Mouse (Mus musculus) mature B cell (primary cell): Measurements from ENCODE around the gene Scand1.

Source experiments
- in situ Hi-C: fragments of 300-500 bp; cut with MboI; formaldehyde crosslinking; loops from 2 replicates; pipeline ENCODE4 v1.14.3; 2019

Scand1 gene

DNA sequence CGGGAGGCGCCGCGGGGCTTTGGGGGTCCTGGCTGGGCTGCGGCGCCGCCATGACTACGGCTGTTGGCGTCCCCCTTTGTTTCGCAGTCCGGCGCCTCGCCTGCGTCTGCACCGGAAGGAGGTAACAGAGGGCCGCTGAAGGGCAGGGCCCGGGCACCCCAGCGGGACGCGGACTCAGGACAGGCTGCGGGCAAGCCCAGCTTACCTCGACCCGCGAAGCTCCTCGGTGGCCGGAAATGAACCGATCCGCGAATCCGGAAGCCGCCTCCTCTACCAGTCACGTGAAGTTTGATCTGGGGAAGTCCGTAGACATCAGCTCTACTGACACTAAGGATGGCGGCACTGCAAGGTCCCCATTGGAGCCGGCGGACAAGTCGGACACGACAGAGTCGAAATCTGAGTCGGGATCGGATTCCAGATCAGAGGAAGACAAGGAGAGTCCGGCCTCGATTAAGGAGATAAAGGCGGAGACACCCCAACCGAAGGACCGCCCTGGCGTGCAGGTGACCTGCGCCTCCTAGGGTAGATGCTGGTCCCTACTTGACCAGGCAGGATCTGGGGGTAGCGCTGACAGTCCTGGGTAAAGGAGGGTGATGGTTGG lies at the start of gene Scand1, which contains the start of gene Cnbd2:
Gene Scand1 (minus strand): TSS at position 408 of the 601 bp plus-strand sequence.
Gene Cnbd2 (plus strand): TSS at position 3 of the 601 bp plus-strand sequence.
- in situ Hi-C loops = no loop called here

DNA sequence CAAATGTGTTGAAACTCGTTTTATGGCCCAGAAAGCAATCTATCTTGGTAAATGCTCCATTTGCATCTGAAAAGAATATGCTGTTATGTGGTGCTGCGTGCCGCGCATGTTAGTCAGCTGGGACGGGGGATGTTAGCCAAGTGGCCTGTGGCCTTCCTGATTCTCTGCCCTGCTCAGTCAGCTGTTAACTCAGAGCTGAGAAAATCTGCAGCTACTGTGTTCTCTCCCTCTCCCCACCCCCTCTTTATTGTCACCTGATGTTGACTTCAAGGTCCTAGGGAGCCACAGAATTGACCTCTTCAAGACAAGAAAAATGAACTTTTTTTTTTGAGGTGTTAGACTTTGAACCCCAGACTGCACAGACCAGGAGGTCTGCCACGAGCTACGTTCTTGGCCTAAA lies 43.5 kb upstream of the Scand1 start:
- in situ Hi-C loops = no loop called here

DNA sequence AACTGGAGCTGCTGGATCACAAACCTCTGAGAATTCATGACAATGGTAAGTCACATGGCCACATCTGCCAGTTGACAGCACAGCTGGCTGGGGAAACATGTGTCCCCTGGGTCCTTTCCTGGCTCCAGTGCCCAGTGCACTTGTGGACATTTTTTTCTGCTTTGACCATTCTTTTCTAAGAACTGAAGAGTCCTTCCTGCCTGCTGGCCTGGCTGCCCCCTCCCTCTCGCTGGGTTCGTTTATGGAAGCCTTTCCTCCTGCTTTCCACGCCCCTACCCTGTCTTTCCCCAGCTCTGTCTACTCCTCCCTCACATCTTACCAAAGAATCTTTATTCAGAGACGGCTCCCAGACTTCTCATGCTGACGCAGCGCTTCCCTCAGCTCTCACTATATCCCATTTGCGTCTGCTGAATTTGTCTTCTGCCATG lies 40.8 kb upstream of the Scand1 start:
- in situ Hi-C loops = no loop called here

DNA sequence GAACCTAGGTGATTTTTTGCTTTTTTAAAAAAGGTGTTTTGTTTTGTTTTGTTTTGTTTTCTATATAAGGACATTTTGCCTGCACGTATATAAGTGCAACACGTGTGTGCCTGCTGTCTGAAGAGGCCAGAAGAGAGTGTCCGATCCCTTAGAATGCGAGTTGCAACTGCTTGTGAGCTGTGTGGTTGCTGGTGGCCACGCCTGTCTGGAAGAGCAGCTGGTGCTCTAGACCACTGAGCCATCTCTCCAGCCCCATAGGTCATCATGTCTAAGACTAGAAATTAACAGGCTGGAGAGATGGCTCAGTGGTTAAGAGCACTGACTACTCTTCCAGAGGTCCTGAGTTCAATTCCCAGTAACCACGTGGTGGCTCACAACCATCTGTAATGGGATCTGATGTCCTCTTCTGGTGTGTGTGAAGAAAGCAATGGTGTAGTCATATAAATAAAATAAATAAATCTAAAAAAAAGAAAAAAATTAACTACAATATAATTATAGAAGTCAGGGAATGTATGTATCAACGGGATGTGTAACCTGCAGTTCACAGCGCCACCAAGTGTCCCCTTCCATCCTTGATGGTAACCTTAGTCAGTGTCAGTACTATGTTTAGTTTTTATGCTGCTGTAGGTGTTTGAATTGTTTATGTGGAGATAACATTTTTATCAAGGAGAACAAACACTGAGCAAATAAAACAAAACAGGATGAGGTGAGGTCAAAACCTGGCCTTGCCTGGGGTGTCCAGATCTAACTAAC lies 40.1 kb upstream of the Scand1 start:
- in situ Hi-C loops = no loop called here

DNA sequence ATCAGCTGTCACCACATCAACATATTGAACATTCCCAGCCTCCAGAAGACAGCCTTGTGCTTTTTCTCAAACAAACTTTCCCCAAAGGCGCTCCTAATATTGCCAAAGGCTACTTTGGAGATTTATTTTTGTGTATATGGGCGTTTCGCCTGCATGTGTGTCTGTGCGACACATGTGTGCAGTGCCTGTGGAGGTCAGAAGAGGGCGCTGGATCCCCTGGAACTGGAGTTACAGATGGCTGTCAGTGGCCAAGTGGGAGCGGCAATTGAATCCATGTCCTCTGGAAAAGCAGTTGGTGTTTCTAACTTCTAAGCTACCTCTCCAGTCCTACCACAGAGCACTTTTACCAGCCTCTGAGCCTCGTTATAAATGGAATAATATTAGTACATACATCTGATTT lies 38.7 kb upstream of the Scand1 start:
- in situ Hi-C loops = no loop called here

DNA sequence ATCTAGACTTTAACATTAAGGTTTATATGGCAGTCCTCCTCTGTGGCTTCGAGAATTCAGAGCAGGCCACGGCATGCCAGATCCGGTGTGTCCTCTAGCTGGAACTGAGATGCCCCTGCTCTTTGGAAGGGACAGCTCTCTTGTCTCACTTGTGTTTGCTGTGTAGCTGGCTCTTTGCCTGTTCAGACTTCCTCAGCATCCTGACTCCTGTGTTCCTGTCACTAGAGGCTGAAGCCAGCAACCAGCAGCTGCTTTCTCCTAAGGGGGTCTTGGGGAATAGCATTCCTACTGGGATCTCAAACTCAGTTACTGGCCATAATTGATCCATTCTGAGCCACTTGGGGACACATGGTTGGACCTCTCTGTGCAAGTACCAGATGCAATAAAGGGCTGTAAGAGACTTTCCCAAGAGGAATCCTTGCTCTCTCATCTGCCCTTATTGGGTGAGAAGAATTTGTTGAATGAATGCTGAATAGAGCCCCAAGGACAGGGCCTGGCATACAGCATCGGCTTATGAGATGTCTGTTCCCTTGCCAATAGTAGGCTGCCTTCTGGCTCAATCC lies 36.9 kb upstream of the Scand1 start:
- in situ Hi-C loops = no loop called here

DNA sequence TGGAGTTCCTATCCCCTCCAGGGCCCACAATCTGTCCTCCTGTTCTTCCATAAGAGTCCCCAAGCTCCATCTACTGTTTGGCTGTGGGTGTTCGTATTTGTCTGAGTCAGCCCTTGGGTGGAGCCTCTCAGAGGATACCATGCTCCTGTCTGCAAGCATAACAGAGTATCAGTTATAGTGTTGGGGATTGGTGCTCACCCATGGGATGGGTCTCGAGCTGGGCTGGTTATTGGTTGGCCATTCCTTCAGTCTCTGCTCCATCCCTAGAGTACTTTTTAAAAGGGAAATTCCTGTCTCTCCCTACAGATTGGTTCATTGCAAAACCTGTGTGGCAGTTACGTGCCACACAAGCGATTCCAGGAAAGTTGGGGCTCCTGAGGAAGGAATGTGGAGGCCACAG lies 36.3 kb upstream of the Scand1 start:
- in situ Hi-C loops = no loop called here

DNA sequence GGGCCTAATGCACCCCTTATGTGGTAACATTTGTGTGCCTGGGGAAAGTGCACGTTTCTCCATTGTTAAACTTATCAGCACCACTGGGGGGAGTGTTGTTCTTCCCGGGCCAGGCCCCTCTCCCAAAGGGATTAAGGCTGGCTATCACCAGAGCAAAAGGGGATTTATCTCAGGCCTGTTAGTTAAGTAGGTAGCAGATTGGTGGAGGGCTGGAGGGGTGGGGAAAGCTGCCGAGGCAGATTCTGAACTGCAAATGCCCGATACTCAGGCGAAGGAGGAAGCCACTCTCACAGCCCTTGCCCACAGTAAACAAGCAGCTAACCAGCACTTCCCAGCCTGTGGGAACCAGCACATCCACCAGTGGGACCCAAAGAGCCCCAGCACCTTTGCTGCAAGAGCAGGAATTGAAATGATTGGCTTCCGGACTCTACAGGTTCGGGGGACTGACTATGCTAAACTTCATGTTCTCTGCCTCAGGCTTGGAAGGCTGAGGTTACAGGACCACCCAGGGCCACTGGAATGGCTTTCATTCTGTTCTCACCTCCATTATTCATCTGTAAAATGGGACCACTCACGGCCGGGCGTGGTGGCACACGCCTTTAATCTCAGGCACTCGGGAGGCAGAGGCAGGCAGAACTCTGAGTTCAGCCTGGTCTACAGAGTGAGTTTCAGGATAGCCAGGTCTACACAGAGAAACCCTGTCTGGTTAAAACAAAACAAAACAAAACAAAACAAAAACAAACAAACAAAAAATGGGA lies 32.5 kb upstream of the Scand1 start:
- in situ Hi-C loops = no loop called here

DNA sequence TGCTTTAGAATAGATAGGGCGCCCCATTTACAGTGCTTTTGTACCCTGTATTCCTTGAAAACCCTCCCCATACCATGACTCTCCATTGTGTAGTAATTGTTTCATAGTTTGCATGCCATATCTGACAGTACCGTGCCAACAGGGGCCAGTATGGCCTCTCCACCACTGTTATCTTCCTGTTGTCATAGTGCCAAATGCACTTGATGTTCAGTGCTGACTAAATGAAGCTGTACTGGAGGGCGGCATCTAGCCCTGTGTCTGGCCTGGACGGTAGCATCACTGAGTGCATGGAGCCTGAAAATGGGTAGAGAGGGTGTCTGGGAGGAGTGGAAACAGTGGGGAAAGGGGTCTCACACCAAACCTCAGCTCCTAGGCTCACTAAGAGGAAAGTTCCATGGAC lies 27.6 kb upstream of the Scand1 start:
- in situ Hi-C loops = no loop called here

DNA sequence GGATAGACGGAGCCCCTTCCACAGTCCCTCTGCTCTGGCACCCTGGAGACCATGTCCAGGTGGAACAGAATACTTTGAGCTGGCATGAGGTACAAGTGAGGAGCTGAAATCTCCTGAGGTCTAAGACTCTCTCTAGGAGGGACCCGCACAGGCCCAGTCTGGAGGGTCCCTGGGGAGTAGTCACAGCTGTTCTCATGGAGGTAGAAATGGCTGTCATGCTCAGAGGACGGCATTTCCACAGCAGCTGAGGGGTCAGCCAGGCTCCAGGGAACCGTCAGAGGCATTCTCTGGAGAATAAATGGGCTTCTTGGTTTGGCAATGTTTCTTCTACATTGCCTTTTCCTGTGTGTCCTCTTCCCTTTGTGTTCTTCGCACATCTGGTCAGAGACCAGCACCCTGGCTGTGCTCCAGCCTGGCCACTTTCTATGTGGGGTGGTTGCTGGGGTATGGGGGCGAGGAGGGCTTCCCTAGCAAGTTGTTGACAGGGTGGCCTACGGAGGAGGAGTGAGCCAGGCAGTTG lies 19.0 kb upstream of the Scand1 start:
- in situ Hi-C loops = no loop called here

DNA sequence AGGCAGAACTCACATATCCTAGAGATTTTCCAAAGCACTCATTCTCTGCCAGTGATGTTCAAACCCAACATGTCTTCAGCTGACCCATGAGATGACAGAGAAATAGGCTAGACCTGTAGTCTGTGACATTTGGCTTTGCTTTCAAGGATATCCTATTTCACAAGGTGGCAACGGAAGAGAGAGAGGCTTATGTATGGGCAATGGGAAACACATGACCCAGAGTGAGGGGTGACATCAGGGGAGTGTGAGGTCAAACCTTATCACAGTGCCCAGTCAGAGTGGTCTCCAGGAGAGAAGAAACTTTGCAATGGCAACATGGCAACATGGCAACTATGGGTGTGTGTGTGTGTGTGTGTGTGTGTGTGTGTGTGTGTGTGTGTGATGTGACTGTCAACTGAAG lies 18.2 kb upstream of the Scand1 start:
- in situ Hi-C loops = no loop called here

DNA sequence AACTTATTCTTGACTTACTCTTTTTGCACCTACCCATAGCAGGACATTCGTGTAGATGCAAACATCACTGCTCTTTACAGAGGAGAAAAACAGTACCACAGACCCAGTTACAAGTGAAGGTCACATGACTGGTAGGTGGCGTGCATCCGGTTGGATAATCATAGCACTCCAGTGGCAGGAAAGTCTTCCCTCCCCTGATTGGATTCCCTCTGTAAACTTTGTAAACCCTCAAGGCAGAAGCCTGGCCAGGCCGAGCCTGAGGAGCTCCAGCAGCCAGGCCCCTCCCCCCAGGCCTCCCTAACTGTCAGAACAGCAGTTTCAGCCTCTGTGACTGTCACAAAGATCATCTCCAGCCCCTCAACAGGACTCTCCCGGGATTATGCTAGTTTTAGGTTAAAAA lies 12.2 kb upstream of the Scand1 start:
- in situ Hi-C loops = no loop called here

DNA sequence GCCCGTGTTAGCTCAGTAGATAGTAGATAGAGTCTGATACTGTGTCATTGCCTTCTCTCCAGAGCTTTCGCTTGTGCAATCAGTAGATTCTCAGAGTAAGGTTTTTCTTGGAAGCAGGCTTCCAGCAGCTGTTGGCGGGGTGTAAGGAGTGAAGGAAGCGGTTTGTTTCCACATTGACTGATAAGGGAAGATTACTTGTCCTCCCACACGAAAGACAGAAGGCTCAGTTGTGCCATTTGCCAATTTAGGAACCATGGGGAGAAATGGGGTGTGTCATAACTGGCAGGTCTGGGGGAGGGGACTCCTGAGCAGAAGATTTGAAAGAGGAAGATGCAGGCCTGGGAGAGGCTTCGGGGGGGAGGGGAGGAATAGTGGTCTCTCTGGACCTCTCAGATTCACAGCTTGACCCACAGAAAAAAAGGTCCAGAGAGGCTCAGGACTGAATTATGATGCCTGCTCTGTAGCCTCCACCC lies 11.6 kb upstream of the Scand1 start:
- in situ Hi-C loops = no loop called here

DNA sequence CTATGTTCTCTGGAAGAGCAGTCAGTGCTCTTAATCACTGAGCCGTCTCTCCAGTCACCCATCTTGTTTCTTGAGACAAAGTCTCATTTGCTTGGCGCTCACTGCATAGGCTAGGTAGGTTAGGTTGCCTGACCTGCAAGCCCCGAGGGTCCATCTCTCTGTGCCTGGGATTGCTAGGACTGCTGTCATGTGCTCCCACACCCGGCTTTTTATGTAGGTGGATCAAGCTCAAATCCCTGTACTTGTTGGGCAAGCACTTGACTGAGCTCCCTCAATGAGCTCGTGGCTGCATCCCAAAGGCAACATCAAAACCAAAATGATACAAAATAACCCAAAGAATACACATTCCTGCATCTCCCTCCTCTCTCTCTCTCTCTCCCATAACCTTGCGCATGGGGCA lies 9.0 kb upstream of the Scand1 start:
- in situ Hi-C loops = no loop called here

DNA sequence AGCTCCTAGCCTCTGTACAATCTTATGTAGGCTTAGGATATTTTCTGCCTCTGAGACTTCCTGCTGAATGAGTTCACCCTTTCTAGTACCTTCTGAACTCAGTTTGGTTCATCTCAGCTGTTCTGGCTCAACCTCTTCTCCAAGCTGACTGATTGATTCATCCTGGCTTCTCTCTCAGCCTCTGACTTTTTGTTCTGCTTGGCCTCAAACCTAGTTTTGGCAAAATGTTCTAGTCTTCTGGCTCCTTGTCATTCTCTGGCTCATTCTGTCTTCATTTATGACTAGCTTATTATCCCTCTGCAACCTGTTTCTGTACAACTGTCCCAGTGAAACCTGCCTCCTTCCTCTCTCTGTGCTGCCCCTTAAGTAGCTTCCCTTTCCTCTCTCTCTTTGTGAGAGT lies 6.0 kb upstream of the Scand1 start:
- in situ Hi-C loops = no loop called here

DNA sequence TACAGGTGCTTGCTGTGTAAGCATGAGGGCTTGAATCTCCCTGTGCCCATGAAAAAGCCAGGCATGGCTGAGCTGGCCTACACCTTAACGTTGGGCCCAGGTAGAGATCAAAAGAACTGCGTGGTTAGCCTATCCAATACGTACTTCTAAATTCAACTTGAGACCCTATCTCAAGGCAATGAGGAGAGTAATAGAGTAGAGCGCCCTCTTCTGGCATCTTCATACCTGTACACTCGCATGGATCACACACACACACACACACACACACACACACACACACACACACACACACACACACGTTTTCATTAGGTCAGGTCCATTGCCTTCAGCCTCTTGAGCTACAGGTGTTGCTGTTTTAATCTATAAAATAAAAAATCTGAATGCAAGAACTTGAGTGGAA lies 2.3 kb upstream of the Scand1 start:
- in situ Hi-C loops = no loop called here

DNA sequence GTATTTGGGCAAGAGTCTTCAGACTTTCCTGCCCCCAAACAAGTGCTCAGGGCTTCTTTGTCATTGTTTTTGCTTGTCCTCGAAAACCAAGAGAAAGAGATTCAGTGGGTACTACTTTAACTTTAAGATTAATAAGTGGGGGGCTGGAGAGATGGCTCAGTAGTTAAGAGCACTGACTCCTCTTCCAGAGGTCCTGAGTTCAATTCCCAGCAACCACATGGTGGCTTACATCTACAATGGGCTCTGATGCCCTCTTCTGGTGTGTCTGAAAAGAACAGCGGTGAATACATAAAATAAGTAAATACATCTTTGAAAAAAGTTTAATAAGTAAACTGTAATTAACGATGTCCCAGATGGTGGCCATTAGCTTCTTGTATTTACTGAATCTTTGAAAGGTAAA lies 649 bp upstream of the Scand1 start:
- in situ Hi-C loops = no loop called here

DNA sequence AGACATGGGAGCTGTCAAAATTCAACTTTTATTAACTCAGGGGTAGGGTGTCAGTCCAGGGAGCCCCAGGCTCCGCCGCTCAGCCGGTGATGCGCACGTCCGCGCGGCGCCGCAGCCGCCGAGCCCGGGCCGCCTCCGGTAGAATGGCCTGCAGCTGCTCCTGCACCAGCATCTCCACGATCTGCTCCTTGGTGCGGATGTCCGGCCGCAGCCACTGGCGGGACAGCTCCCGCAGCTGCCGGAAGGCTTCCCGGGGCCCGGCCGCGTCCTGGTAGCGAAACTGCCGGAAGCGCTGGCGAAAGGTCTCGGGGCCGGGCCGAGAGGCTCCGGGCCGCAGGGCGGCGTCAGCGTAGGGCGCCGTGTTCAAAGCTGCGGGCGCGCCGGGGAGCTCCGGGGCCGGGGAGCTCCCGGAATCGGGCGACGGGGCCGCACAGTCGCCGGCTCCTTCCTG lies 638 bp downstream of the Scand1 start:
- in situ Hi-C loops = no loop called here

DNA sequence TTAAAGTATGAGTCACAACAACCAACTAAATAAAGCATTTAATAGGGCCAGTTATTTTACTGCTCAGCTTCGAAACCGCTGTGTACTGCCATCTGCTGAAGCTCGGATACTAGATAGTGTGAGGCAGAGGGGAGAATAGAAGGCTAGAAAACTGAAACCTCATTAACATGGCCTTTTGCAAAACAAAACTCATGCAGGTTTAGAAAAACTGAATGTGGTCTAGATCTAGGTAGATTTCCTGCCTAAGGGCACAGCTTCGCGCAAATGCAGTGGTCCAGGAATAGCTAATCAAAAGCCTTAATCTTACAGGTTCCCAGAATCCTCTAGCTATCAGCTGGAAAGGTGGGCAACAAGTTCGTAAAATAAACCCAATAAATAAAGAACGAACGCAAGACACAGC lies 1.1 kb downstream of the Scand1 start:
- in situ Hi-C loops = no loop called here

DNA sequence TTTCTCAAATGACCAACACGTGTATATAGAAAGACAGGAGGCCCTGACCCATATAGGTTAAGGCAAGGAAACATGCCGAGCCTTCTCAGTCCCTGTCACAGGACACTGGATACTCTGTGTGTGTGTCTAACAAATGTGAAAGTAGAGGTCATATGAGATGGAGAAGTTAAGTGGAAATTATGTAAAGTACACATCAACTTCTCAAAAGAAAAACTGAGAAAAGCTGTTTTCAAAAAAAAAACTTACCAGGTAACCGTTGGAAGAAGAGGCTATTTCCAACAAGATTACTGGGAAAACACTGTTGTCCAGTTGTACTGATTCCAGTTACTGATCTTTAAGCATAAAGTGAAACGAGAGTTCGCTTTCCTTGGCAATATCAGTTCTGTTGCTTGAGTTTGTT lies 1.6 kb downstream of the Scand1 start:
- in situ Hi-C loops = no loop called here

DNA sequence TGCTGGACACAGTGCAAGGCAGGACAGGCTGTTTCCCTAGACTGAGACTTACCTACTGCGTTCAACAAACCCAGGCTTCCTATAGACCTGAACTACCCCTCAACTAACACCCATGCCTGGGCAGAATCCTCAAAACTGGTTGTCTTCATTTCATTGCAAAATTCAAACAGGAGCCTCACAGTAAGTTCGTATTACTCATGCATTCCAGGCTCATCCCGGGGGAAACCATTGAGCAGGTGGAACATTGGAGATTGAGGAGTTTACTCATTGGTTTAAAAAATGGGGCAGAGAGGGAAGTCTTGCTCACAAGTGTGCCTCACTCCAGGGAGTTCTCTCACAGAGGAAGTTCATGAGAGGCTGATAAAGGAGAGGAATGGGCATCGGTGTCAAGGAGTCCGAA lies 2.0 kb downstream of the Scand1 start:
- in situ Hi-C loops = no loop called here

DNA sequence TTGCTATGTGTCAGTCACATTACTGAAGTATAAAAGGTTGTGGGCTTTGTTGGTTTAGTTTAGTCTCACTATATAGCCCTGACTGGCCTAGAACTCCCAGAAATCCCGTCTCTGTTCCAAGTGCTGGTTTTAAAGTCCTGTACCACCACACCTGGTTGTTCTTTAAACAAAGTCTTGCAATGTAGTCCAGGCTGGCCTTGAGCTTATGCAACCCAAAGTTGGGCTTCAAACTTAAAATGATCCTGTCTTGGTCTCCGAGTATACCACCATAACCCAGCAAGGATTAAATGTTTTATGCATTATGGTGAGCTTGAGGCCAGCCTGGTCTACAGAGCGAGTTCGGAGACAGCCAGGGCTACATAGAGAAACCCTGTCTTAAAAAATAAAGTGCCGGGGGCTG lies 2.6 kb downstream of the Scand1 start:
- in situ Hi-C loops = no loop called here
